Mouse (Mus musculus): ENCODE data around the gene Igf2r. TPM values are rescaled to one million over a fixed set of nuclear protein-coding genes. Genes with fewer than 3 reads are reported as not detected.

The Igf2r gene
- polyA plus RNA-seq, 1 experiment from 2014 or later, result 25.1 TPM

DNA sequence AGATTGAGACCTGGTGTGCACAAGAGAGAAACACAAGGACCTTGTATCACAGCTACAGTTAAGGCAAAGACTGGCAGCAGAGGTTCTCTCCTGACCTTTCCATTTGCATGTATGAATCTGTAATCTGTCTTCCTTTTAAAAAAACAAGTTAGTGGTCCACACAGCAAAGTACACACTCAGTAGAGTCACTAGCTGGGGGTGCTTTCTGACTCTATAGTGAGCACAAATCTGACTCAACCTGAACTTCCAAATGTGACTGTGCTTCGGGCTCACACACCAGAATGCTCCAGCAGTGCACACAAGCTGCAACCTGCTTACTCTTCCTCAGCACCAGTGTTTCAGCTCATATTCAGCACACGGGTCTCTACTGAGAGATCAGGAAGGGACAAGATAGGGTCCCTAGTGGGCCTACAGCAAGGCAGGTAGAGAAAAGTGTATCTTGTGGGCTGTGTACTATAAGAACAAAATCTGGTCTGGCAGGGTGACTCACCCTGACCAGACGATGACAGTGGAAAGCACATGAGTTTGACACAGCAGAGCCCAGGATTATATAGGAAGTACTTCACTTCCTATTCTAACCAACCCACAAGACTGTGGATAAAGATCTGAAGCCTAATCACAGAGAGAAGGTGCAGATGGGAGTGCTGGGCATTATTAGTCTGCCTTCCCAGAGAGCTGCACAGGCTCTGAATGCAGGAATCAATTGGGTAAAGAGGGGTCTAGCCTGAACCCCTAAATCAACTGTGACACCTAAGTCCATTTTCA lies 15.0 kb downstream of the Igf2r start:
- 40% methylated on average over 3 of the region's 3 CpGs for WGBS
- Histone ChIP-seq H3K4me3 (ENCODE audit: low read depth, low read length) (no peak overlapping the region), H3K9me3 (ENCODE audit: control insufficient read depth) (no peaks in the 10 kb centered on the region), H3K4me1 (replicated peaks; ENCODE audit: control insufficient read depth, insufficient read depth, low read length) (peaks cover 21% of the 10 kb centered on the region), H3K4me2 (replicated peaks; ENCODE audit: low read depth) (no peak overlapping the region), H3K36me3 (ENCODE audit: control insufficient read depth, insufficient read depth) (peaks cover 7% of the 10 kb centered on the region; the same call in 1 of the 2 replicates), H3K27ac (ENCODE audit: low read depth, low read length) (peak overlapping the region; percentile 30), H3K27me3 (replicated peaks; ENCODE audit: control insufficient read depth, insufficient read depth, low read length) (no peaks in the 10 kb centered on the region), H3K9ac (ENCODE audit: low read depth, low read length) (no peak overlapping the region)
- ATAC-seq, result 0 out of 2 replicates have a peak, but pooled peaks have one; percentile 28
- no peak for TF ChIP-seq CTCF (IDR thresholded peaks at IDR 0.05; ENCODE audit: low read depth)

DNA sequence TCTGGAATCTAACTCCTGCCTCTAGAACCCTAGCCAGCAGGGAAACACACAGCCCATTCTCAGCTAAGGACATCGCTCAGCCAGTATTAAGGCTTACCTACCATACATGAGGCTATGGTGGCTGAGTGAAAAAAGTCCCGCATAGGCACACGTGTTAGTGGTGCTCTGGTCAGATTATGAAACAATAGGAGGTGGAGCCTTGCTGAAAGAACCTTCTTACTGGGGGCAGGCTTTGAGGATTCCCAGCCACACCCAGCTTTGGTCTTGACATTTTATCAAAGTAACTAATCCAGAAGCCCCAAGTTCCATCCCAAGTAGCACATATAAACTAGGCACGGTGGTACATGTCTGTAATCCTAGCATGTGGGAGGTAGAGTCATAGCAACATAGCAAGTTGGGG lies 16.4 kb downstream of the Igf2r start:
- Histone ChIP-seq H3K4me2 (replicated peaks; ENCODE audit: low read depth) (no peak overlapping the region), H3K27ac (ENCODE audit: low read depth, low read length) (no peak overlapping the region), H3K9me3 (ENCODE audit: control insufficient read depth) (no peaks in the 10 kb centered on the region), H3K27me3 (replicated peaks; ENCODE audit: control insufficient read depth, insufficient read depth, low read length) (no peaks in the 10 kb centered on the region), H3K4me1 (replicated peaks; ENCODE audit: control insufficient read depth, insufficient read depth, low read length) (peaks cover 18% of the 10 kb centered on the region), H3K4me3 (ENCODE audit: low read depth, low read length) (no peak overlapping the region), H3K9ac (ENCODE audit: low read depth, low read length) (no peak overlapping the region), H3K36me3 (ENCODE audit: control insufficient read depth, insufficient read depth) (peaks cover 11% of the 10 kb centered on the region; the same call in 1 of the 2 replicates)
- 39% methylated on average over 4 of the region's 4 CpGs for WGBS
- ATAC-seq, result no peak
- TF ChIP-seq CTCF (IDR thresholded peaks at IDR 0.05; ENCODE audit: low read depth), result no peak

DNA sequence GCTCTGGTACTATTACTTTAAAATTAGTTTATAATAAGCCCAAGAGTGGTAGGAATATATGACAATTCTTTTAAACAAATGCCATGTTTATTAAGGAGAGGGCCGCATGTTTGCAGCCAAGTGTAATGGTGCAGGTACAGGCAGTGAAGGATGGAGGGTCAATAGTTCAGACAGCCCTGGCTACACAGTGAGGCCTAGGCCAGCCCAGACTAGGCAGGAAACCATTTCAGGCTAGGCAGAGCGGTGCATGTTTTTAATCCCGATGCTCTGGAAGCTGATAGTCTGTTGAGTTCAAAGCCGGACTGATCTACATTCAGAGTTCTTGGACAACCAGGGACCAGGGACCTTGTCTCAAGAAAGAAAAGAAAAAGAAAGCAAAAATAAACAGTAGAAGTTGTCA lies 17.8 kb downstream of the Igf2r start:
- Histone ChIP-seq H3K4me3 (ENCODE audit: low read depth, low read length) (no peak overlapping the region), H3K27me3 (replicated peaks; ENCODE audit: control insufficient read depth, insufficient read depth, low read length) (no peaks in the 10 kb centered on the region), H3K4me2 (replicated peaks; ENCODE audit: low read depth) (no peak overlapping the region), H3K36me3 (ENCODE audit: control insufficient read depth, insufficient read depth) (peaks cover 7% of the 10 kb centered on the region), H3K27ac (ENCODE audit: low read depth, low read length) (no peak overlapping the region), H3K9ac (ENCODE audit: low read depth, low read length) (no peak overlapping the region), H3K4me1 (replicated peaks; ENCODE audit: control insufficient read depth, insufficient read depth, low read length) (peaks cover 14% of the 10 kb centered on the region), H3K9me3 (ENCODE audit: control insufficient read depth) (no peaks in the 10 kb centered on the region)
- 41% methylated on average over 4 of the region's 4 CpGs for WGBS
- TF ChIP-seq CTCF (IDR thresholded peaks at IDR 0.05; ENCODE audit: low read depth), result no peak
- no peak for ATAC-seq

DNA sequence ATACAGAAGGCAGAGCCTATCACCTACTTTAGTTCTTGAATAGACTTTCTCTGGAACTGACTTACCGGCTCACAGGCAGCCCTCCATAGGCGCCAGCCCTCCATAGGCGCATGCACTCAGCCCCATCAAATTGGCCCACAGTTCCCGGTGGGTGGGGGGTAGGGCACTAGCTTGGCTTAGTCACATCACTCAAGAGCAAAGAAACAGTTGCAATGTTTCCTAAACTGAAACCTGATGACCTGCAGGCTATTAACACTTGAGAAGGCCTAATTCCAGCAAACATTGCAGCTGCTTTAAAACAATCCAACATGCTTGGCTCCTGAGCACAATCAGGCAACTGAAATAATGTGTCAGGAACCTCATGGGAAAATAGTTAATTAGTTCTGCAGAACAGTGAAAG lies 18.2 kb downstream of the Igf2r start:
- no peak overlapping the region for H3K4me3 ChIP-seq (ENCODE audit: low read depth, low read length)
- whole genome bisulfite sequencing, result 38% methylated on average over 4 of the region's 4 CpGs
- H3K27me3 ChIP-seq (replicated peaks; ENCODE audit: control insufficient read depth, insufficient read depth, low read length), result no peaks in the 10 kb centered on the region
- ATAC-seq, result no peak
- peaks cover 14% of the 10 kb centered on the region for H3K4me1 ChIP-seq (replicated peaks; ENCODE audit: control insufficient read depth, insufficient read depth, low read length)
- no peak overlapping the region for H3K9ac ChIP-seq (ENCODE audit: low read depth, low read length)
- 0 out of 2 replicates have a peak overlapping the region, but pooled peaks have one; percentile 13 for H3K4me2 ChIP-seq (replicated peaks; ENCODE audit: low read depth)
- H3K9me3 ChIP-seq (ENCODE audit: control insufficient read depth), result no peaks in the 10 kb centered on the region
- peak overlapping the region; percentile 31; the same call in 1 of the 2 replicates for H3K27ac ChIP-seq (ENCODE audit: low read depth, low read length)
- H3K36me3 ChIP-seq (ENCODE audit: control insufficient read depth, insufficient read depth), result peaks cover 4% of the 10 kb centered on the region; the same call in 1 of the 2 replicates
- TF ChIP-seq CTCF (IDR thresholded peaks at IDR 0.05; ENCODE audit: low read depth), result no peak

DNA sequence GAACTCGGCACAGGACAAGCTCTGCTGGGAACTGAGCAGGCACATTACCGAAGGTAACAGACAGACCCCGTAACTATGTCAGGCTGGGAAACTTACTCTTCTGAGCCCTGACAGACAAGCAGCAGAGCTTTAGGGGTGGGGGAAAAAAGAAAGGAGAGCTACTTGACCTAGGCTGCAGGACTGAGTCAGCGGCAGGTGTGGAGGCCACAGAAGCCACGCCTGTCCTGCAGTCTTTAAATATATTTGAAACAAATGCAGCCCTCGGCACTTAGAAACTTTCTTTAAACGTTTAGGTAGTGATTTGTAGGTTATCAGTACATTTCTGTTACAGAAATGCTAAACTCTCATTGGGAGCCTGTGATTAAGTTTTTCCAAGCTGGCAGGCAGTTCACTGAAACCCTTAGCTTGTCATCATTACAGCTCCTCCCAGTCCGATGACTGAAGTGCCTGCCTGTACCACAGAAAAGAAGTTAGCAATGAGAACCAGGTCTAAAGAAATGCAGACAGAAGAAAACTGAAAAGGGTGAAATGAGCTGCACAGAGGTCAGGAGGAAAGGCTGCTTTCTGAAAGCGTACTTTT lies 18.8 kb downstream of the Igf2r start:
- peak overlapping the region; percentile 45 for H3K4me2 ChIP-seq (replicated peaks; ENCODE audit: low read depth)
- no peak overlapping the region for H3K4me3 ChIP-seq (ENCODE audit: low read depth, low read length)
- no peaks in the 10 kb centered on the region for H3K27me3 ChIP-seq (replicated peaks; ENCODE audit: control insufficient read depth, insufficient read depth, low read length)
- H3K4me1 ChIP-seq (replicated peaks; ENCODE audit: control insufficient read depth, insufficient read depth, low read length), result peaks cover 14% of the 10 kb centered on the region
- no peaks in the 10 kb centered on the region for H3K9me3 ChIP-seq (ENCODE audit: control insufficient read depth)
- H3K36me3 ChIP-seq (ENCODE audit: control insufficient read depth, insufficient read depth), result peaks cover 4% of the 10 kb centered on the region; the same call in 1 of the 2 replicates
- no peak overlapping the region for H3K9ac ChIP-seq (ENCODE audit: low read depth, low read length)
- peak overlapping the region; percentile 60 for H3K27ac ChIP-seq (ENCODE audit: low read depth, low read length)
- no peak for TF ChIP-seq CTCF (IDR thresholded peaks at IDR 0.05; ENCODE audit: low read depth)
- ATAC-seq, result no peak
- WGBS, result 31% methylated on average over 9 of the region's 9 CpGs

Data from intestine, postnatal 0 days (tissue).